Mouse (Mus musculus) Patski (cell line): ENCODE measurements around the gene Zbtb32. TPM values are rescaled to one million over a fixed set of nuclear protein-coding genes. Genes with fewer than 3 reads are reported as not detected.

Experiments used
- ATAC-seq: fragments of 100-300 bp; one replicate; pipeline ENCODE4 v1.8.0; 2021
- CTCF ChIA-PET: fragments of 350-600 bp; sonication (Branson Sonifier 250); formaldehyde crosslinking; loops from one replicate; lab custom pipeline; 2022; ENCODE audit warnings: inconsistent platforms; lab: Charles Lee
- POLR2A ChIA-PET: fragments of 350-600 bp; sonication (Branson Sonifier 250); formaldehyde crosslinking; loops from one replicate; lab custom pipeline; 2022; ENCODE audit warnings: antibody characterized with exemption, inconsistent platforms; lab: Charles Lee
- DNase-seq: peaks from one replicate; pipeline ENCODE4 v3.0.0-alpha.2; 2011; ENCODE audit warnings: low read depth, low spot score
- H3K27me3 ChIP-seq: fragments of 371-371 bp; one replicate; pipeline ENCODE4 v1.5.1; 2021
- CTCF ChIP-seq: fragments of 100-300 bp; IDR thresholded peaks from one replicate; pipeline ENCODE4 v1.5.1; 2021
- in situ Hi-C: fragments of 300-500 bp; cut with MboI; formaldehyde crosslinking; loops from 3 replicates; pipeline ENCODE4 v1.11.1; 2018; ENCODE audit warnings: low pct_unique_long_range_greater_than_20kb, mixed read lengths
- polyA plus RNA-seq: library from polyadenylated mRNA; unstranded; gene quantifications from one replicate; pipeline ENCODE4 v1.2.3, GENCODE M21; 2021

Gene Zbtb32
- polyA plus RNA-seq = 1.9 TPM

DNA sequence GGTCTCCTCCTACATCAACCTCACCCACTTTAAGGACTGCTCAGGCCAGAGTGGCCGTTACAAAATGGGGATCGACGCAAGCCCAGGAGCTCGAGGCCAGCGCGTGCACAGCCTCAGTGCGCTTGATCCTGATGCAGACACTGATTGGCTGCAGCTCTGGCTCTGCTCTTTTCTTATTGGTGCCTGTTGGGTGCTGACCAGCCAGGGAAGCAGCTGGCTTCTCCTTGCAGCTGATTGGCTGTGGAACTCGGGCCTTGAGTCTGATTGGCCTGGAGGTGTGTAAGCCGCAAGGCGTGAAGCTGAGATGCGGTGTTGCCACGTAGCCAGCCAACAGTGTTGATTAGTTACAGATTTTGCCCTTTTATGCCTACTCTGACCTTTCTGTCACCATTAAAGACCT lies at the start of gene Zbtb32:
Gene Zbtb32 (minus strand): TSS at position 124 of the 400 bp plus-strand sequence.
- DNase-seq = no peak
- no peaks in the 10 kb centered on the region for H3K27me3 ChIP-seq
- no peak for ATAC-seq
- TF ChIP-seq CTCF = no peak
- in situ Hi-C loops = no loop called here
- POLR2A ChIA-PET = no interaction called here
- CTCF ChIA-PET = interaction anchor here (1.8 kb wide), 2 partner anchors 9 to 15 kb away, joined by 8 to 9 read pairs; no protein-coding TSS in a partner anchor

DNA sequence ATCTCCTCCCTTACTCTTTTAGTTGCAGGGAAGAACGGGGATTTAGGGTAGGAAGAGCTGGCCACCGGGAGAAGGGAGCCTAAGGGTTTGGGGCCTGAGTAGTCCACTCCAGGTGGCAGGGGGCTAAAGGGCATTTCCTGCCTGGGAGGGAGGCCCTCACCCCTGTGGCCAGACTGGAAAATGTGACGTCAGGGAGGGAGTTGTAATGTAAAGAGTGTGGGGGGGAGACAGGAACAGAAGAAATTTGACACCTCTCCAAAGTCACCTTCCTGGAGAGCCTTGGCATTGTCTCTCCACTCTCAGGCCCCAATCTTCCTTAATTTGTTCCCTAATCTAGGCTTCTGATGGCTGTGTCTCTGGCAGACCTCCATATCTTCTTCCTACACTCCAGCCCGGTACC lies 40.4 kb upstream of the Zbtb32 start:
- POLR2A ChIA-PET = no interaction called here
- H3K27me3 ChIP-seq = peaks cover 17% of the 10 kb centered on the region
- DNase-seq = no peak
- no peak for ATAC-seq
- no peak for TF ChIP-seq CTCF
- in situ Hi-C loops = no loop called here
- CTCF ChIA-PET = no interaction called here

DNA sequence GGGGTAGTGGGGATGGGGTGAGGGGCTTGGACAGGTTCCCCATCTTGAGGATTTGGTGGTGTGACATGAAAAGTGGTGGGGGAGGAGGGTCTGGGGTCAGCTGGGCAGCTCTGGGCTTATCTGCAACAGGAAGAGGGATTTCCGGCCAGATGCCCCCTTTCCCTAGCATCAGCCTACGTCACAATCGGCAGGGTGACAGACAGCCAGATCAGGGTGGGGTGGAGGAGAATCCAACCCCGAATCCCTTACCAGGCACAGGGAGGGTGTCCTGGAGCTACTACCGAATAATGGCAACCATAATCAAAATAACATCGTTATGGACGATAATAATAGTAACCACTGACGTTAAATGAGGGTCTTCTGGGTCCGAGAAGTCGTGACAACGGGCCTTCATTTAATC lies 37.7 kb upstream of the Zbtb32 start:
- in situ Hi-C loops = no loop called here
- DNase-seq (no peak), ATAC-seq (no peak)
- CTCF ChIA-PET = interaction anchor here (3.2 kb wide), 1 partner anchor 11 kb away, joined by 13 read pairs; no protein-coding TSS in a partner anchor
- no peak for TF ChIP-seq CTCF
- peaks cover 40% of the 10 kb centered on the region for H3K27me3 ChIP-seq
- POLR2A ChIA-PET = interaction anchor here (1.3 kb wide), 1 partner anchor 13 kb away, joined by 3 read pairs; no protein-coding TSS in a partner anchor

DNA sequence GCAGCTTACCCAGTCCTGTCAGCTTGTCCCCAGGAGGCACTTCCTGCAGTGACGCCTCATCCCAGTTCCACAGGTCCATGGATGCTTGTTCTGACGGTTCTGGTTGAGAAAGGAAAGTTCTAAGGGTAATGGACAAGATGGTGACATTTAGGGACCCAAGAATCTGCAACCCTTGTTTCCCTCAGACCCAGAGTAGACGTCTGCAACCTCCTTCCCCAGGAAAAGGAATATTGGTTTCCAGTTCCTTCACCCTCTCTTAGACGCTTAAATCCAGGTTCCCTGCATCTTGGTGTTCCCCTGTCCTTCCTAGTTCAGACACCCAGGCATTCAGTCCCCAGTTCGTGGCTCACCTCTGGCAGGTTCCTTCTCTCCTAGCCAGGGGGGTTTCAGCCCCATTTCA lies 37.0 kb upstream of the Zbtb32 start, which contains the start of gene Etv2:
Gene Etv2 (minus strand): TSS at position 101 of the 400 bp plus-strand sequence.
- ChIA-PET POLR2A (interaction anchor here (0.8 kb wide), 1 partner anchor 11 kb away, joined by 3 read pairs; no protein-coding TSS in a partner anchor), CTCF (interaction anchor here (0.8 to 3.2 kb wide), 2 partner anchors 9 to 12 kb away, joined by 3 to 13 read pairs; no protein-coding TSS in a partner anchor)
- DNase-seq = no peak
- no peak for TF ChIP-seq CTCF
- peaks cover 45% of the 10 kb centered on the region for H3K27me3 ChIP-seq
- in situ Hi-C loops = no loop called here
- ATAC-seq = no peak

DNA sequence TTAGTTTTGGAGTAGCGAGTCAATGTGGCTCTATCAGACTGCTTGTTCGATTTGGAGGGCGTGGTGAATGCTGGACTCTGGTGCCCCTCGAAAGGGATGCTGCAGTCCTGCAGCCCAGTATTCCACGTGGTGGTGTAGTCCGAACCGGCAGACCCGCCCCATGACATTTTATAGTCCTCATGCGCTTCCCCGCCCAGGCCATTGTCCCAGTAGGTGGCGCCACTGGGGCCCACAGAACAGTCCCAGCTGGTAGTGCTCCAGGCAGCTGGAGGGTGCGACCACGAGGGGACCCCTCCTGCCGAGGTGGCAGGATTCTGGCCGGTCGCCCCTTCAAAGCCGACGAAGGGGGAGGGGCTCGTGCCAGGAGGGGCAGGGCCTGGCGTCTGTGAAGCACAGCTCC lies 35.9 kb upstream of the Zbtb32 start:
- POLR2A ChIA-PET = interaction anchor here (0.8 kb wide), 1 partner anchor 12 kb away, joined by 3 read pairs; no protein-coding TSS in a partner anchor
- CTCF ChIA-PET = interaction anchor here (3.2 kb wide), 1 partner anchor 13 kb away, joined by 13 read pairs; no protein-coding TSS in a partner anchor
- peak; percentile 79 for TF ChIP-seq CTCF
- ATAC-seq (peak; percentile 54), DNase-seq (no peak)
- peaks cover 45% of the 10 kb centered on the region for H3K27me3 ChIP-seq
- in situ Hi-C loops = no loop called here

DNA sequence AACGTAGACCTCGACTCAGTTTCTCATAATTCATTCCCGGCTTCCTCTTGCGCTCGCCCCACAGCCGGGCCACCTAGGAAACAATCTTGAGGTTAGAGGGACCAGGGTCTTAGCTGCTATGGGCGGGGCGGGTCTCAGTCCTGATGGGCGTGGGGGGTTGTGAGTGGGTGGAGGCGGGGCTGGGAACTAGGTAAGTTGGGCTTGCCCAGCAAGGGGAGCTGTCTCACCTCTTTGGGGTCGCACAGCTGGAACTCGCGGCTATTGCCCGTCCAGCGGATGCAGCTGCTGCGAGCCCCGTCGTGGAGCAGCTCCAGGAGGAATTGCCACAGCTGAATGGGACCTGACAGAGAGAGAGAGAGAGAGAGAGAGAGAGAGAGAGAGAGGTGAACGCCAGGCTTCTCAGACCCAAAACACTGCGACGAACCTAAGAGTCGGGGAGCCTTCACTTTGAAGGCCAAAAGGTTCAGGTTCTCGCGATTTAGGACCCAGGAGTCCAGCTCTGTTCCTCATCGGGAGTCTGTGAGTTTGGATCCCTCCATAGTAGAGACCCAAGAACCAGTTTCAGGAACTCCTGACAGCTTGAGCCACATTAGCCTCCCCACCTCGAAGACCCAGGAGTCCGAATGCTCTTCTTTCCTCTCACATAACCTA lies 35.2 kb upstream of the Zbtb32 start:
- ATAC-seq (no peak), DNase-seq (no peak)
- in situ Hi-C loops = no loop called here
- CTCF ChIA-PET = interaction anchor here (3.2 kb wide), 1 partner anchor 14 kb away, joined by 13 read pairs; no protein-coding TSS in a partner anchor
- peaks cover 45% of the 10 kb centered on the region for H3K27me3 ChIP-seq
- POLR2A ChIA-PET = no interaction called here
- TF ChIP-seq CTCF = no peak

DNA sequence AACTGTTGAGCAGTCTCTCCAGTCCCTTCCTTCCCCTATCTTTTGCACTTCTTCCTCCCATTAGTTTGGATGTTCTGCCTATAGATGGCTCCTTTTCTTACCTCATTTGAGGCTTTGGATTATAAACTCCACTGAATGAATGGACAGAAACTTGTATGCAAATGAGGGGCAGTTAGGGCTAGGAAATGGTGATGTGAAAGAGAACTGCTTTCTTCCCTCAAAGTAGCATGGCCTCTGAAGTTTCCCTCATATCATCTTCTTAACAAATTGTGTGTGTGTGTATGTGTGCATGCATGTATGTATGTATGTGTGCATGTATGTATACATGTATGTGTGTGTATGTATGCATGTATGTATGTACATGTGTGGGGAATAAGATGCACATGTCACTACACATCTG lies 30.3 kb upstream of the Zbtb32 start:
- CTCF ChIA-PET = no interaction called here
- POLR2A ChIA-PET = interaction anchor here (0.6 kb wide), 1 partner anchor 18 kb away, joined by 3 read pairs; no protein-coding TSS in a partner anchor
- no peak for ATAC-seq
- peaks cover 28% of the 10 kb centered on the region for H3K27me3 ChIP-seq
- no peak for TF ChIP-seq CTCF
- DNase-seq = no peak
- in situ Hi-C loops = no loop called here

DNA sequence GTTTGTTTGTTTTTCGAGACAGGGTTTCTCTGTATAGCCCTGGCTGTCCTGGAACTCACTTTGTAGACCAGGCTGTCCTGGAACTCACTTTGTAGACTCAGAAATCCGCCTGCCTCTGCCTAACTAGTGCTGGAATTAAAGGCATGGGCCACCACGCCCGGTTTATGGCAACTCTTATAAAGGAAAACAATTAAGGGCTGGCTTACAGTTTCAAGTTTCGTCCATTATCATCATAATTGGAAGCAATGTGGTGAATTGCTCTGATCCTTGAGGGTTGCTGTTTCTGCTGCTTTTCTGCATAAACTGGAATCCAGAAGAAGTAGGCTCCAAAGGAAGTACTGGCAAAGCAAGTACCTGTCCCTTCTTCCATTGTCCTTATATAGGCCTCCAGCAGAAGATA lies 27.9 kb upstream of the Zbtb32 start:
- no peak for TF ChIP-seq CTCF
- CTCF ChIA-PET = no interaction called here
- ATAC-seq = no peak
- POLR2A ChIA-PET = no interaction called here
- in situ Hi-C loops = no loop called here
- peaks cover 7% of the 10 kb centered on the region for H3K27me3 ChIP-seq
- DNase-seq = no peak

DNA sequence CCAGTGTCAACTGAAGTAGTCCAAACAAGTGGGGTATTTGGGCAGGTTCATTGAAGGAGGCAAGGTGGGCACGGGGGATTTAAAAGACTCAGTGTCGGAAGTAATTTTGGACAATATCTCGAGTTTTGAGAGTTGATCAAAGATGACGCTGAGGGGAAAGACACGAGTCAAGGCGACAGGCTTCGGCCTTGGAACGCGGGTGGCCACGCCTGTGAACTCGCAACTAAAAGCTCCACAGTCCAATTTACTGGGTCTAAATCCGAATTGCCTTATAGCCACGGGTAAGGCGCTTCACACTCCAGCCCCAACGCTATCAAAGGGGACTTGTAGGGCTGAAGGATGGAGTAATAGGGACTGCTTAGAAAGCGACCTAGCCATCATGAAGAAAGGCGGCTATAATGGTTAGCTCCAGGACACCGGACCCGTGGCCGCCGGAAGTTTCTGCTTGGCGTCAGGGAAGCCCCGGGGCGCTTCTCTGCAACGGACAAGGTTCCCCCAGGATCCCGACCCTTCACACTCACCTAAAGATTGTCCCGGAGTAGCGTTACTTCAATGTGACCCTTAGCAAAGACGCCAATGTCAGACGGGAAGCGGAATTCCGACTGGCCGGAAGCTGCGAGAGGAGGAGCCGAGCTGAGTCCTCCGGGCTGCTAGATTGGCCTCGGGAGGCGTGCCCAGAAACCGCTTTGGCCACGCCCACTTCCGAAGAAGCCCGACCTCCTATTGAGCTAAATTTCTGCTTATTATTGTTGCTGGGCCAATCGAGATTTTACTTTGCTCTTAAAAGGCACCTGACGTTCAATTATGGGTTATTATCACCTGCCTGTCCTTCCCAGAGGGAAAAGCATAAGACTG lies 27.0 kb upstream of the Zbtb32 start, which contains the start of gene Cox6b1:
Gene Cox6b1 (minus strand): TSS at position 622 of the 855 bp plus-strand sequence.
- ChIA-PET CTCF (interaction anchor here (1.2 to 1.5 kb wide), 3 partner anchors 12 to 90 kb away, joined by 3 to 9 read pairs (median 4); no protein-coding TSS in a partner anchor), POLR2A (interaction anchor here (0.6 to 1.1 kb wide), 6 partner anchors 14 to 1469 kb away, joined by 3 to 4 read pairs (median 3); partner anchors contain the start of gene Pmis2)
- DNase-seq (peak; percentile 57), ATAC-seq (peak; percentile 65)
- TF ChIP-seq CTCF = no peak
- in situ Hi-C loops = no loop called here
- H3K27me3 ChIP-seq = no peaks in the 10 kb centered on the region

DNA sequence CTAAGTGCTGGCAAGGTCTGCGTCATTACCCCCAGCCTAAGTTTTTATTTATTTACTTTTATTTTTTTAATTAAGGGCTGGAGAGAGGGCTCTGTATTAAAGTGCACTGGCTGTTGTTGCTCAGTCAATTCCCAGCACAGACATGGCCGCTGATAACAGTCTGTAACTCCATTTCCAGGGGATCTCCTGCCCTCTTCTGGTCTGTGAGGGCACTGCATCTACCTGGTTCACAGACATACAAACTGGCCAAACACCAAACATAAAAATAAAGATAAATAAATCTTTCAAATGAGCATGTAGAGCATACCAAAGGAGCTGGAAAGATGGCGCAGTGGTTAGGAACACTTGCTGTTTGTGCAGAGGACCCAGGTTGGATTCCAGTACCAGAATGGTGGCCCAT lies 20.5 kb upstream of the Zbtb32 start:
- DNase-seq (no peak), ATAC-seq (no peak)
- POLR2A ChIA-PET = no interaction called here
- peak; percentile 84 for TF ChIP-seq CTCF
- CTCF ChIA-PET = interaction anchor here (0.8 to 3.4 kb wide), 3 partner anchors 11 to 29 kb away, joined by 3 to 12 read pairs (median 3); no protein-coding TSS in a partner anchor
- in situ Hi-C loops = no loop called here
- H3K27me3 ChIP-seq = no peaks in the 10 kb centered on the region
